Mouse (Mus musculus) midbrain, embryonic 15.5 days (tissue): ENCODE results near the gene Mettl22. TPM values are rescaled to one million over a fixed set of nuclear protein-coding genes. Genes with fewer than 3 reads are reported as not detected.
A peak's percentile ranks its signal among the peaks of the same experiment; 100 is the strongest.

ENCODE experiments used
- ATAC-seq: fragments of 200-750 bp; cut with Nextera tagmentation; replicated peaks from 2 replicates; pipeline ENCODE4 v1.8.0; 2017; ENCODE audit warnings: moderate TSS enrichment
- H3K27ac ChIP-seq: fragments of 300-500 bp; sonication (generic); 2 replicates; pipeline ENCODE4 v1.5.1; 2015; ENCODE audit warnings: mild to moderate bottlenecking, inconsistent platforms
- H3K27me3 ChIP-seq: fragments of 300-500 bp; sonication (generic); replicated peaks from 2 replicates; pipeline ENCODE4 v1.6.1; 2015; ENCODE audit warnings: inconsistent platforms
- H3K36me3 ChIP-seq: fragments of 300-500 bp; sonication (generic); replicated peaks from 2 replicates; pipeline ENCODE4 v1.6.1; 2015; ENCODE audit warnings: inconsistent platforms
- H3K4me1 ChIP-seq: fragments of 300-500 bp; sonication (generic); 2 replicates; pipeline ENCODE4 v1.6.1; 2015; ENCODE audit warnings: inconsistent platforms
- H3K4me2 ChIP-seq: fragments of 300-500 bp; sonication (generic); 2 replicates; pipeline ENCODE4 v1.6.1; 2015; ENCODE audit warnings: inconsistent platforms, mild to moderate bottlenecking, moderate library complexity
- H3K4me3 ChIP-seq: fragments of 300-500 bp; sonication (generic); 2 replicates; pipeline ENCODE4 v1.5.1; 2015; ENCODE audit warnings: mild to moderate bottlenecking, inconsistent platforms
- H3K9ac ChIP-seq: fragments of 300-500 bp; sonication (generic); 2 replicates; pipeline ENCODE4 v1.6.1; 2015; ENCODE audit warnings: mild to moderate bottlenecking, inconsistent platforms
- H3K9me3 ChIP-seq: fragments of 300-500 bp; sonication (generic); 2 replicates; pipeline ENCODE4 v1.6.1; 2016; ENCODE audit warnings: inconsistent platforms
- WGBS: fragments of 180-500 bp; shearing (Covaris S2); methylation state at CpG from one replicate; pipeline ENCODE4 v1.1.7; 2015; ENCODE audit warnings: mixed read lengths; 5-methylcytosine and 5-hydroxymethylcytosine counted together
- polyA plus RNA-seq: library from polyadenylated mRNA; unstranded; fragments of >200 nt; fragmentation: Nextera tagmentation; extraction: Ambion mirVana; gene quantifications from 2 replicates; pipeline ENCODE4 v1.2.1, GENCODE M21; 2015

Gene Mettl22
- polyA plus RNA-seq, 1 experiment from 2014 or later, result 57.2 TPM

DNA sequence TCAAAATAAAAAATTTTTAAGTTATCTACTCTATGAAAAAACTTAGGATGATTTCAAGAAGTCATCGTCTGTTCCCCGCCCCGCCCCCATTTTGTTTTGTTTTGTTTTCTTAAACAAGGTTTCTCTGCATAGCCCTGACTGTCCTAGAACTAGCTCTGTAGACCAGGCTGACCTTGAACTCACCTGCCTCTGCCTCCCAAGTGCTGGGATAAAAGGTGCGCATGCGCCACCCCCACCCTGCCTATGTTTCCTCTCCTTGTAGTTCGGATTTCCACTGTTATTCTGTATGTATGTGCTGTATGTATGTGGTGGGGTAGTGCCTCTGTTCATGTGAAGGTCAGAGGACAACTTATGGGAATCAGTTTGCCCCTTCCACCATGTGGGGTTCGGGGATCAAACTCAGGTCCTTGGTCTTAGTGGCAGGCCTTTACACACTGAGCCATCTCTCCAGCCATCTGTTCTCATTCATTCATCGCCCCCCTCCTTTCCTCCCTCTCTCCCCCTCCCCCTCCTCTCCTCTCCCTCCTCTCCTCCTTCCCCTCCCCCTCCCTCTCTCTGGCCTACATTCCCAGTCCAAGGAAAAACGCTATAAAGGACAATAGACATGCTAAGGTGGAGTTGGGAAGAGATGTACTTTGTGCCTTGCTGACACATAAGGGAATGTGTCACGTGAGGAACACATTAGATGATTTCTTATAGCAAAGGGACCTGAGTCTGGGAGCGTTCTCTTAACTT is 64.0 kb downstream of the Mettl22 start:
- no peaks in the 10 kb centered on the region for H3K27me3 ChIP-seq
- peaks cover 13% of the 10 kb centered on the region for H3K4me1 ChIP-seq
- H3K9me3 ChIP-seq, result no peaks in the 10 kb centered on the region
- WGBS, result 87% methylated on average over 11 of the region's 11 CpGs
- H3K27ac ChIP-seq, result no peak overlapping the region
- no peaks in the 10 kb centered on the region for H3K36me3 ChIP-seq
- no peak overlapping the region for H3K4me3 ChIP-seq
- no peak overlapping the region for H3K9ac ChIP-seq
- H3K4me2 ChIP-seq, result no peak overlapping the region
- ATAC-seq, result no peak

DNA sequence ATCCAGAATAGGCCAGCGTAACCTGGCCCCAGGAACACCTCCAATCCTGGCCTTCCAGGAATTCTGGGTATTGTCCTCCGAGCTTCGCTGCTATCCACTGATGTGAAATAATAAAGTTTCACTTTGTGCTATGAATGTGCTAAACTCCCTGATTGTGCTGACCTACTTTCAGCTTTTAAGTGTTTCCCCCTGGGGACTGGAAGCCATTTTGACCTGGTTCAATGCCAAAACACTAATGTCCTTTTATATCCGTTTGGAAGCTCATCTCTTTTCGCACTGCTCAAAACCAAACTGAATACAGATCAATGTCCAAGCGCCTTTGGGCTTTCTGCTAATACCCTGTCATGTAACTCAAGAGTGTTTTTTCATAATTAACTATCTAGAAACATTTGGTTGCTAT is 64.8 kb downstream of the Mettl22 start:
- no peaks in the 10 kb centered on the region for H3K27me3 ChIP-seq
- H3K4me1 ChIP-seq, result peaks cover 20% of the 10 kb centered on the region
- ATAC-seq, result no peak
- H3K27ac ChIP-seq, result no peak overlapping the region
- H3K4me3 ChIP-seq, result no peak overlapping the region
- no peaks in the 10 kb centered on the region for H3K36me3 ChIP-seq
- no peak overlapping the region for H3K9ac ChIP-seq
- no peaks in the 10 kb centered on the region for H3K9me3 ChIP-seq
- no peak overlapping the region for H3K4me2 ChIP-seq
- WGBS, result 78% methylated on average over 6 of the region's 6 CpGs

DNA sequence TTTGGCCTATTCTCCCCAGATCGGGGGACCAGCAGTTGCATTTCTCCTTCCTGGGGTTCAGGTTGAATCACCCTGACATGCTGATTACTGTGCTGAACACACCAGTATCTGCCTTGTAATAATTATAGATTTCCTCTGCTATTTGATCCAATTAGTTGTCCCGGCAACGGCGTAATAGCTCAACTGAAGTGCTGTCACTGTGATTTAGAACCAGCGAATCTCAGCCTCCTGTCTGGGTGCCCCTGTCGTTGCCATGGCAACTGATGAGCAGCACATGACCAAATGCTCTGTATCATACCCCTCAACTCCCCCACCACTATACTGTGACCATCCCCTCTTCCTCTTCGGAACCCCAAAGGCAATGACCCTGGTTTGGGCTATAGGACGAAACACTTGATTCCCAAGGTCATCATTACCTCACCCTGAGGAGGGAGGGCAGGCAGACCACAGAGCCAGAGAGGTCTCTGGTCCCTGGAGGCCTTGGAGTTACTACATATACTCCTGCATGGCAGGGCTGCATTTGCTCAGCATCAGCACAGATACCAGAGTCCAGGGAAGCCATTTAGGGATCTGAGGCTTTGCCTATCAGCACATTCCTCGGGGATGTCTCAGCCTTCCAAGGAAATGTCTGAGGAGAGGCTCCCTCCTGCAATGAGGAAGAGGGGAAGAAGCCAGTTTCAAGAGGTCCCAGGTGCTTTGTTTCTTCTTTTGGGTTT is 68.7 kb downstream of the Mettl22 start:
- H3K9me3 ChIP-seq, result no peaks in the 10 kb centered on the region
- H3K36me3 ChIP-seq, result no peaks in the 10 kb centered on the region
- 15% methylated on average over 9 of the region's 9 CpGs for WGBS
- ATAC-seq, result peak; percentile 90
- no peak overlapping the region for H3K4me3 ChIP-seq
- peak overlapping the region; percentile 26 for H3K4me2 ChIP-seq
- peak overlapping the region; percentile 86 for H3K27ac ChIP-seq
- no peak overlapping the region for H3K9ac ChIP-seq
- no peaks in the 10 kb centered on the region for H3K27me3 ChIP-seq
- H3K4me1 ChIP-seq, result peaks cover 31% of the 10 kb centered on the region

Other genes with a start within 250 kb of the Mettl22 start
- 0.27 and 0.40 TPM in 2 replicates for gene Tmem114, start 45.7 kb upstream of the Mettl22 start, polyA plus RNA-seq
- gene Abat, start 42.6 kb downstream of the Mettl22 start, polyA plus RNA-seq, result 68.6 and 69.4 TPM in 2 replicates
- gene Pmm2, start 166.9 kb downstream of the Mettl22 start, polyA plus RNA-seq, result 45.8 and 49.9 TPM in 2 replicates
- 25.3 and 25.7 TPM in 2 replicates for gene Tmem186, start 166.9 kb downstream of the Mettl22 start, polyA plus RNA-seq
- 187 and 207 TPM in 2 replicates for gene Carhsp1, start 201.4 kb downstream of the Mettl22 start, polyA plus RNA-seq
- 0.31 and 0.40 TPM in 2 replicates for gene Gm5767, start 210.0 kb downstream of the Mettl22 start, polyA plus RNA-seq